Mouse (Mus musculus): ENCODE data around the gene Sypl2. TPM values are rescaled to one million over a fixed set of nuclear protein-coding genes. Genes with fewer than 3 reads are reported as not detected.
A peak's percentile ranks its signal among the peaks of the same experiment; 100 is the strongest.

Sypl2 gene
- total RNA-seq, 4 experiments from 2014 or later = 240 to 296 (median 244) TPM

DNA sequence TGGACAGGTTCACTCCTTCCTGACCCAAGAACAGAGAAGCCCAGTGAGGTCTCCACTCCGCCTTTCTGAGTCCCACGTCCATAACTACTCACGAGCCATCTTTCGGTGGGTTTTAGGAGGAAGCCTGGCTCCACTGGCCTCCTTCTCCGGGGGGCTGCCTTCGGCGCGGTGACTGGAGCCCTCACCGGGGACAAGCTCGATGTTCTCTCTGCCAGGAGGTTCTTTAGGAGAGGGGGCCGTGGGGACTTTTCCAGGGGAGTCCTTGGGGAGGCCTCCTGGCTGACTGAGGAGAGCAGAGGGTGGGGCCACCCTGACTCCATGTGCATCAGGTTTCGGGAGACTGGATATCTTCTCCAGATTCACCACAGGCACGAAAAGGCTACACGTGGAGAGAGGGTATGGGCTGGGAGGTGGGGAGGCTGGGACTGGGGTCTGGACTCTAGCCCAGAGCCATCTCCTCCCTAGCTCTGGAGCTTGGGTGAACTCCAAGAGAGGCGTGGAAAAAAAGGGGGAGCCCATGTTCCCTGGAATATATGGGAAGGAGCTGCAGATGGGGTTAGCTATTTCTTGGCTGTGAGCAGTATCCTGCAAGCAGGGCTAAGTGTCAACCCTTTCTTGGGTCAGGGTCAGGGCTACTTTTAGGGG lies 19.6 kb downstream of the Sypl2 start:
- DNase-seq (ENCODE audit: low spot score in 2 of 2) = no peak

DNA sequence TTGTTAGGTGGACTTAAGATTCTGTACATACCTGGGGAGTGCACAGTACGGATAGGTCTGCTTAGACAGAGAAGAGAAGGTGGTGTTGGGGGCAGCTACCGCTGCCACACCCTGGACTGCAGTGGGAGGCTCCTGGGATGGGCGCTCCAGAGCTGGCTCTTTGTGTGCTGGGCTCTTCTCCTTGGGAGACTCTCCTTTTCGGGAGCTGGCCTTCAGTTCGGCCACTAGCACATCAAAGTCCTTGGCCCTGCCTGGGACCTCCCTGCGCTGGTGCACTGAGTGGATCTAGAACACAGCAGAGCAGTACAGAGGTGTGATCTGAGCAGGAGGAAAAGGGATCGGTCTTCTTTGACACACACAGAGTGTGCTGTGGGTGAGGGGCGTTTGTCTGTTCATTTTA lies 20.8 kb downstream of the Sypl2 start:
- no peak for DNase-seq (ENCODE audit: low spot score in 2 of 2)

DNA sequence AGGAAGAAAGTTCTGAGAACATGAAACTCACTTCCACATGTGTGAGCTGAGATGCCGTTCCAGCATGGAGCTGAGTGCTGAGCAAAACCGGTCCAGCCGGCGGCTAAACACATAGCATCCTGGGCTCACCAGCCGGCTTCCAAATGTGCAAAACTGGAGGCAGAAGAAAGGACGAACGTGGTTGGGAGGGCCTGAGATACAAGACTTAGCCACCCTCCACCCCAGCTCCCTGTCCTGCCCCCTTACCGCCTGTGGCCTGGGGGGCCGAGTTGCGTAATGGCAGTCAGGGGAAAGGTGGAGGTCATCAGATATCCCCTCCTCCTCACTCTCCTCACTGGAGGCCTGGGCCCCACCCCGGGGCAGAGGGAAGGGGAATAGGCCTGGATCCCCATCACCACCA lies 22.0 kb downstream of the Sypl2 start:
- no peak for DNase-seq (ENCODE audit: low spot score in 2 of 2)

DNA sequence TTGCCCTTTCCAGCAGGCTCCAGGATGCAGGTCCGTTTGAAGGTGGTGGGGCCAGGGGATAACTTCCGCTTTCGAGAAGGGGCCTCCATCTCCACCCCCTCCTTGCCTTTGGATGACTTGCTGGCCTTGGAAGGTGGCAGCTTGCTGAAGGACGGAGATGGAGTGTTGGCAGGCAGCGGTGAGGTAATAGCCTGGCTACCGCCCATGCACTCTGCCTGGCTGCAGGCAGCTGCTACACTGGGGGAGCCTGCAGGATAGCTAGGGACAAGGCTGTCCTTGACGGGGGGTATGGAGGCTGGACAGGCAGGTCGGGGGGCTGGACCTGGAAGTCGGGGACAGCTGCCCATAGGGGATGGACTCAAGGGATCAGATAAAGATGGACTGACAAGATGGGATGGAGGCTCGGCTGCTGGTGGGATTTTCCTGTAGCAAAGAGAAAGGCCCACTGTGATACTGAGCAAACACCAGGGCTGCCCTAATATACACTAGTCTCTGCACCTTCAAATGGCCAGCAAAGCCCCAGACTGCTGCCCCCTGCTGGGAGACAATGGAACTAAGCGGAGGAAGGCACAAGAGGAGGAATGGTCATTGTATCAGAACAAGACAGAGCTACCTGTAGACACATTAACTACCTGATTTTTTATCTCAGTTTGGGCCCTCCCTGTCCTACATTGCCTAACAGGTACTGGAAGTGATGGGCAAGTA lies 22.7 kb downstream of the Sypl2 start:
- peak; percentile 71 to 76 for DNase-seq (ENCODE audit: low spot score in 2 of 2)

DNA sequence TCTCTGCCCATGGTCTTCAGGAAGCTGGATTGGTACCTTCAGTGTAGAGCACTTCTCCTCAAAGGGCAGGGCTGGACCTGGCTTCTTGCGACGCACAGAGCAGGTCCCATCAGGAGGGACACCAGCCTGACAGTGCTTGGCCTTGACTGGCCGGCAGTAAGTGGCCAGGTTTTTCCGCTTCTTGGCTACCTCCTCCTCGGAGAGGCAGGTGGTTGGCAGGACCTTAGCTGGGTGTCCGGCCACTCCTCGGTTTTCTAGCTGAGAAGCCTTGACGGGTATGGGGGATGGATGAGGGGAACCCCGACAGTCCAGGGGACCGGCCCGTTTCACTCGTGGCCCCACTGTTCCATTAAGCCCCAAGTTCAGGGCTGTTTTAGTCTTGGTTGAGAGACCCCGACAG lies 23.2 kb downstream of the Sypl2 start:
- DNase-seq (ENCODE audit: low spot score in 2 of 2) = no peak

DNA sequence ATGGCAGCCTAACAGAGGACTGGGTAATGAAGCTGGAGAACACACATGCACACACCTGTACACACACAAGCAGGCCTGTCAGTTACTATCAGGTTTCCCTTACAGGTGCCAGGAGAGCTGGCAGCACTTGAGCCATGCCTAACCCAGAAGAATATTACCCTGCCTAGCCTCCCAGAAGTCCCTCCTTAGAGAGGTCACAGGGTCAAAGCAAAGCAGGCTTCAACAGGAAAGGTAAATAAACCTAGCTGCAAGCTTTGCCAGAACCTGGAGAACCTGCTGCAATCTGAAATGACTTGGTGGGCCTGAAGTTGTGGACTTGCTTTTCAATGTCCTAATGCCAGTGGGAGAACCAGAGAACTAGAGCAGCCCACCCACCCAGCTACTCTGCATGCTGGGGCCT lies 23.9 kb downstream of the Sypl2 start:
- no peak for DNase-seq (ENCODE audit: low spot score in 2 of 2)

DNA sequence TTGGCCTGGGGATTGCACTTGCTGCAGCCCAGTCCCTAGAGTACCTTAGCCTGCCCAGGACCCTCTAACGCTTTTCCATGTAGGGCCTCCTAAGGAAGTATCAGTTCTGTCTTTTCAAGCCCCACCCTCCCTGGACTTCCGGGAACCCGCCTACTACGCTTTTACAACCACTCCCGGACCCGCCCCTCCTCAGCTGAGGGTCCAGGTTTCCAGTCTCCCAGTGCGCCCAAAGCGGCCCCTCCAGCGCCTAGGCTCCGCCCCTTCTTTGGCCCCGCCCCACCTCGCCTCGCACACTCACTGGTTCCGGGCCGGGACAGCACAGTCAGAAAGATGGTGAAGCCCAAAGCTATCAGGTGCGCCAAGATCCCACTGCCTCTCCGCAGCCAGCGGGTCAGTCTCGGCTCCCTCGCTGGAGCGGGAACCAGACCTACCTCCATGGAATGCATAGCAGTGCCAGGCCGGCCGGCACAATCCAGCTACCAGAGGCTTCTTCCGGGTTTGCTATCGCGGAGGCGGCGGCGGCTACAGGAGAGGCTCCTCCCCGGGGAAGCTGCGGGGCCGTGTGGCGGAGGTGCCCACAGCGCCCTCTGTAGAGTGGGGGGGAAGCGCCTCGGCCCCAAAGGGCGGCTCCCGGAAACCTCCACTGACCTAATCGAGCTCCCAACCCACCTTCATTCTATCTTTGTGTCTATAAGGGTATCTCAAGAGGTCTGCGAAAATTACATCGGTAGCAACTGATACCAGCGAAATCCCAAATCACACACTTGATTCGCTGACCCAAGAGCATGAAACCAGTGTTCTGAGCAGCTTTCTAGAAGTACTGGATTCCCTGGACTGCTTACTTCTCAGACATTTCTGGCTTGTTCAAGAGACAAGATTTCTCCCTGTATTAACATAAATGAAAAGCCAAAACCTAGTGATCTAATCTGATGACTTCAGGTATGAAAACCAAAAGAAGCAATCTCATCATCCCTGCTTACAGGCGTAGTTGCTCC lies 25.8 kb downstream of the Sypl2 start, which contains the start of gene Cyb561d1:
Gene Cyb561d1 (minus strand): TSS at position 884 of the 995 bp plus-strand sequence.
- DNase-seq (ENCODE audit: low spot score in 2 of 2) = peak; percentile 93

DNA sequence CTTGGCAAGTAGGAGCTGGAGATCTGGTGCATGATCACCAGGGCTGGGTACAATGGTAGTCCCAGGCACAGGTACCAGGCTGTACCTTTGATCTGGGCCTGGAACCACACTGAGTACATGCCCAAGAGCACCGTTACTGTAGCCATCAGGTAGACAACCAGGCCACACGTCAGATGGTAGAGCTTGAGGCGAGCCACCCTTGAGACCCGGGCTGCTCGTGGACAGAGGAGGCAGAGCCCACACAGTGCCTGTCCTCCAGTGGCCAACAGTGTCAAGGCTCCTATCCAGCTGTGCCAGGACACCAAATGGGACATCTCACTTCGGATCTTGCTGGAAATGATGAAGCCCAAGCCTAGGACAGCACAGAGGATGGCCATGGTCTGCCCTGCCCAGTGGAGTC lies 27.2 kb downstream of the Sypl2 start:
- no peak for DNase-seq (ENCODE audit: low spot score in 2 of 2)

DNA sequence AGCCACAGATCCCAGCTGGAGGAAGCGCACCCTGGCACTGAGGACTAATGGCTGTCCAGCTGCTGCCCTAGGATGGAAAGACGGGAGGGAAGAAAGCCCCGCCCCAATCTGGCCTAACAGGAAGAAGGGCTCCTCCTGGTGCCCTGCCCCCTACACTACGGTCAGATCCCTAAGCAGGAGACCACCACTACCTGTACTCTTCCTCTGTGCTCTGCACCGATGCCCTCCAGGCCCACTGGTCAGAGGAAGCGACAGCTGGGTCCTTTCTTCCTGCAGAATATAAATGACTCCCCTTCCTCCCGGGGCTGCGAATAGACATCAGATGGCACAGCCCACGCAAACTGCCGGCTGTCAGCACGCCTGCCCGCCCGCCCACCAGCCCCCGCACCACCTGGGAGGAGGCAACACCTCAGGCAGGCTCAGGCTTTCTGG lies 29.4 kb downstream of the Sypl2 start:
- no peak for DNase-seq (ENCODE audit: low spot score in 2 of 2)

DNA sequence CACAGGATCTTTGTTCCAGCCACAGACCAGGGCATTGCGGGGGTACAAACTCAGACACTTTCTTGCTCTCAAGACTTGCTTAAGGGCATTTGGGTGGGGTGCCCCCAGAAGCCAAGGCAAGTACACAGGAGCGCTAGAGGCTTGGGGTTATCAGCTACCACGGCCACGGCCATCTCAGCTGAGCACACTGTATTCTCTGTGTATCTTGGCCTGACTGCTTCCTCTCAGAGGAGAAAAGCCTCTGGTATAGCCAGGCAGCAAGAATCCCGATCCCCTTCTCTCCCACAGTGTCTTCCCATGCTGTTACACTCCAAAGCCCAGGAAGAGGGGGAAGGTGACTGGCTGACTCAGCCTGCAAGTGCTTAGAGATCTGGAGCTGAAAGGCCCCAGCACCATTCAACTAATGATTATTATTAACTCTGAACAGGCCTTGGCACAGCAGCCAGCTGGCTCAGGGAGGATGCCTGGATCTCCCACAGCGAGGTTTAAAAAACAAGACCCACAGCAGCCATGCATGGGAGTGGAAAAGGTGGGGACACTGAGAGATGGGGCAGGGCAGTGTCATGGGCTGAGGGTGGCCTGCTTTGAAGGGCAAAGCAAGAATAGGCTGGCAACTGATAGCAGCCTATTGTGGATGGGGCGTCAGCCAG lies 30.4 kb downstream of the Sypl2 start:
- no peak for DNase-seq (ENCODE audit: low spot score in 2 of 2)

DNA sequence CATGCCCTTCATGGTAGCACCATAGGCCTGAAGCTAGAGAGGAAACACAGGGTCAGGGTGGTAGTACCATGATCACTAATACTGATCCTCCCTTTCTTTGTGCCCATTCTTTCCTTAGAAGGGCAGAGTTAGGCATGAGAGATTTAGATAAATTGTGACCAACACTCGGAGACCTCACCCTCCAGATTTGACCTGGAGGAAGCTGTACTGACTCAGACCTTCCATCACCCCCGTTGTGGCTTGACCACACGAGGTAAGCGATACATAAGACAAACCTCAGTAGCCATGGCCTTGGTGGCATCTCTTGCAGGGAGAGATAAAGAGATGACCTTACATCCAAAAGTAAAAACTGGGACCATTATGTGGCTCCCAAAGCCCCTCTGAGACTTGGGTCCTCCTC lies 31.2 kb downstream of the Sypl2 start:
- DNase-seq (ENCODE audit: low spot score in 2 of 2) = no peak

DNA sequence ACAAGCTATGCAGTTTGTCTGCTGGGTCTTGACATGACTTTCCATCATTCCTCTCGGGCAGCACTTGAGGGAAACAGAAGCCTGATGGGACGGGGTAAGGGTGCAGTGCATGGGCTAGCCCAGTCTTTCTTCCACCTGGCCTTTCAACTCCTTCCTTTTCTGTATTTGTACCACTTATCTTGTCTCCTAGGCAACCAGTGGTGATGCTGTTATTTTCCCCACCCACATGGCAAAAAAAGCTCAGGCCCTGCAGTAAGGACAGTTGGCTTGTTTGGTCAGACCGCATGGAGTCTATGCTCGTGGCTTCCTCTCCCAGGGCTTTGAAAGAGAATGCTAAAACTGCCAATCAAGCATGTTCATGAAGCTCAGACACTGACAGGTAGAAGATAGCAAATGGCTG lies 32.8 kb downstream of the Sypl2 start:
- no peak for DNase-seq (ENCODE audit: low spot score in 2 of 2)

DNA sequence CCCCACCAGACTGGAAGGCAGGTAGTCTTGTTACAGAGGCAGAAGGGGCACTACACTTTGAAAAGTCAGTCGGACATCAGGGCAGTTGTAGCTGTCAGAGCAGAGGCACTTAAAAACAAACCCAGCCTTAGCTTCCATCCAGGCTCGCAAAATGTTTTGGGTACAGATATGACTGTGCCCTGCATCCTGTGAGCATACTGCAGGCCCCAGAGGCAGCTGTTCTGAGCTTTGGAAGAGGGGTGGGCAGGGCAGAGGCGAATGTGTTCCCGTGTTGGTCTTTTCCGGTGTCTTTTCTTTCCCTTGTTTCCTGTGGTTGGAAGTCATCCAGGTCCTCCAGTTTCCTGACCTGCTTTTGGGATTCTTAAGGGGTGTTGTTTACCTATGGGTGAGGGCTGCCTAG lies 36.6 kb downstream of the Sypl2 start:
- no peak for DNase-seq (ENCODE audit: low spot score in 2 of 2)

DNA sequence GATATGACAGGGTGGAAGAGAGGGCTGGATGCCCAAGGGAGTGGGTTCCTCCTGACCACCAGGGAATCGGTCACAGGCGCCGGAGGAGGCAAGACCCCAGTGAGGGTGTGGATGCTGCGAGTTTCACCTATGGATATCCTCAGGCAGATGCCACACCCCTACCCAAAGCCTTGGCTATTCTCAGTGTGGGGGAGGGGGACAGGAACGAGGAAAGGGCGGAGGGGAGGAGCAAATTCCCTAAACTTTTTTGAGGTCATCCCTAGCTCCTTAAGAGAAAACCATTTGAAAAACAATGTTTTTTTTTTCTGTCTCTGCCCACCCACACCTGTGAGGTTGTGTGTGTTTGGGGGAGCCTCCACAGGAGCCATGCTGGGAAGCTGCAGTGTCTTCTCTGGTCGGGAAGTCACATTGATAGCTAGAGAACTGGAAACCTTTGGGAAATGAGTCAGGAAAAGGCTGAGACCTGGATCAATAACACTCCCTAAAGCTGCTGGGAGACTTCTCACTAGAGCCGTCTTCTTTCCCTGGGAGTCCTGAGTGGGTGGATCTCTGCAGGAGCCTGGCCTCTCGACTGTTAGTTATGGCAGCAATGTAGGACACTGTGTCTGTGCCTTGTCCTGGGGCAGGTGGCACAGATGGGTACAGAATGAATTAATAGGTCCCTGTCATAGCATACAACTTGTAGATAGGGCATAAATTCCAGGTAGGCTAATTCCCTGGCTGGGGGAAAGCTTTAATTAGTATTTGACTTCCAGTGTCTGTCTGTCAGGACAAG lies 37.5 kb downstream of the Sypl2 start:
- DNase-seq (ENCODE audit: low spot score in 2 of 2) = no peak

DNA sequence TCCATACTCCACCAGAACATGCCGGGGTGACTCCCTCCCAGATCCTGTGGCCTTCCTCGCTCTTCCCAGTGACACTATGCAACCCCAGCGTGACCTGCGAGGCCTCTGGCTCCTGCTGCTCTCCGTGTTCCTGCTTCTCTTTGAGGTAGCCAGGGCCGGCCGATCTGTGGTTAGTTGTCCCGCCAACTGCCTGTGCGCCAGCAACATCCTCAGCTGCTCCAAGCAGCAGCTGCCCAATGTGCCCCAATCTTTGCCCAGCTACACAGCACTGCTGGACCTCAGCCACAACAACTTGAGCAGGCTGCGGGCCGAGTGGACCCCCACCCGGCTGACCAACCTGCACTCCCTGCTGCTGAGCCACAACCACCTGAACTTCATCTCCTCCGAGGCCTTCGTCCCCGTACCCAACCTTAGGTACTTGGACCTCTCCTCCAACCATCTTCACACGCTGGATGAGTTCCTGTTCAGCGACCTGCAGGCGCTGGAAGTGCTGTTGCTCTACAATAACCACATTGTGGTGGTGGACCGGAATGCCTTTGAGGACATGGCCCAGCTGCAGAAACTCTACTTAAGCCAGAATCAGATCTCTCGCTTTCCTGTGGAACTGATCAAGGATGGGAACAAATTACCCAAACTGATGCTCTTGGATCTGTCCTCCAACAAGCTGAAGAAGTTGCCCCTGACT lies 39.2 kb downstream of the Sypl2 start:
- no peak for DNase-seq (ENCODE audit: low spot score in 2 of 2)

DNA sequence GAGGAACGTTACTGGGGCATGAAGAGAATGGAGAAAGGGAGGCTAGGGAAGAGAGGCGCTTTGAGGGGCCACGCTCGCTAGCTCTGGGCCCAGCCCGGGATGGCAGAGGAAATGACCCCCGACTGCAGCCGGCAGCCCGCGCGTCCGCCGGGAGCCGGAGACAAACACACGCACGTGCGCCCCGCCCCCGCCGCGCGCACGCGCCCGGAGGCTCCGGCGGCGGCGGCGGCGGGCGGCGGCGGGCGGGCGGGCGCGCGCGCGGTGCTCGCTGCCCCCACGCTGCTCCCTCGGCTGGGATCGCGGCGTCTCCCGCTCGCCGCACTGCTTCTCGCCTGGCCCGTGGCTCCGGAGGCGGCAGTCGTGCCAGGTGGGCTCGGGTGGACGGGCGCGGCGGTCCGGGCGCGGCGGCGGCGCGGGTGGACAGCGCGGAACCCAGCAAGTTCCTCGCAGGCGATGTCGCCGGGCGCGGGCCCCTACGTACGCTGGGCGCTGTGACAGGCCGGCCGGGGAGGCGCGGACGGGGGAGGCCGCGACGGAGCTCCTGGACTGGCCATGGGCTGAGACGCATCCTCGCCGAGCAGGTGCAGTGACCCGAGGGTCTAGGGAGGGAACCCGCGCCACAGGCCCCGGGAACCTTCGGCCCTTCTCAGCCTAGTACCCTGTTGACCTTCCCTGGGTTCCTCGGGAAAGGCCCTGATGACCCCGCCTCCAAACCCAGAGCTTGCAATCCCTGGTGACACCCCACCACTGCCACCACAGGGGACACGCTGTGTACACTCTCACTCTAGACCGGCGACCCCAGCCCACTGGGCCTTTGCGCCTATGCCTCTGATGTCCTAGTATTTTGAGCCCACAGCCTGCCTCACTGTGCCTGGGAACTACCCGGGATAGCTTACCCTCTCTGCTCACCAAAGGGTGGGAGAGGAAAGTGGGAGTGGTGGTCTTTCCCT lies 40.1 kb downstream of the Sypl2 start, which contains the start of gene Amigo1:
Gene Amigo1 (plus strand): TSS at position 238 of the 950 bp plus-strand sequence.
- no peak for DNase-seq (ENCODE audit: low spot score in 2 of 2)

DNA sequence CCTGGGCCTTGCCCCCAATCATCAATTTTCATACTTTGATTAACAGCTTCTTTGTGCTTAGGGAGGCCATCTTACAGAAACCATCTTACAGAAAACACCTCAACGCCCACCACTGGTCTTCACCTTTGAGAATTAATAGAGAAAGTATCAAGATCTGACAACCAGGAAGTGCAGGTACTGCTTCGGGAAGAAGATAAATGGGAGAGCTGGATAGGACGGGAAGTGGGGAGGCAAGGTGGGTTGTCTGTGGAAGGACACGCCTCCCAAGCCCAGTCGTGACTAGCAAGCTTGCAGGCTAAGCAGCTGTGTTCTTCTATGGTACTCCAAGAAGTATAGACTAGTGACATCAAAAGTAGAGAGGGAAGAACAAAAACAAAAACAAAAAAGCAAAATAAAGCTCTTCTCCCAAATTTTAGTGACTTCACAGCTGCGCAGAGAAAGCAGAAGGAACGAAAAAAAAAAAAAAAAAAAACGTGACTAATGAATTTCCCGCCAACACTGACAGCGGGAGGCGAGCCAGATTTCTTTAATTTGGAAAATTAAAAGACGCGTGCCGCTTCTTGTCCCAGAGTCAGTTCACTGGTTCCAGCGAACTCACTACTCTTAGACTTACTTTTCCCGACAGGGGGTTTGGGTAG lies 40.9 kb downstream of the Sypl2 start:
- DNase-seq (ENCODE audit: low spot score in 2 of 2) = no peak

DNA sequence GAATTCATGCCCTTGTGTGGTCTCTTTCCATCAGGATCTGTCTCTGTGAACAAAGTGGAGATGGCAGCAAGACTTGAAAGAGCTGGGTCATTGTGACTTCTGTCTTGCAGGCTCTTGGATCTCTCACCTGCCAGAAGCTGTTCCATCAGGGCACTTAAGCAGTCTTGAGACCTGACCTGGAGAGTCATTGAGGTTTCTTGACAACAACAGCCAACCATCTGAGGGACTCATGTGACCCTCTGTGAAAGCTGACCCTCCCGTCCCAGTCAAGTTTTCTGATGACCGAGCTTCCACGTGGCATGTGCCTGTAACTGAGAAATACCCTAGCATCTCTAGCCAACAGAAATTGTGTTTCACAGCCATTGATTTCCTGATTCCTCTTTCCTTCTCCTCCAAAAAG lies 41.7 kb downstream of the Sypl2 start:
- DNase-seq (ENCODE audit: low spot score in 2 of 2) = no peak

Data from gastrocnemius, adult 8-10 months (tissue).